Mouse (Mus musculus): ENCODE measurements around the gene Cox6b2. TPM values are rescaled to one million over a fixed set of nuclear protein-coding genes. Genes with fewer than 3 reads are reported as not detected.

Cox6b2 gene
- 1.9 TPM for total RNA-seq (2023)

DNA sequence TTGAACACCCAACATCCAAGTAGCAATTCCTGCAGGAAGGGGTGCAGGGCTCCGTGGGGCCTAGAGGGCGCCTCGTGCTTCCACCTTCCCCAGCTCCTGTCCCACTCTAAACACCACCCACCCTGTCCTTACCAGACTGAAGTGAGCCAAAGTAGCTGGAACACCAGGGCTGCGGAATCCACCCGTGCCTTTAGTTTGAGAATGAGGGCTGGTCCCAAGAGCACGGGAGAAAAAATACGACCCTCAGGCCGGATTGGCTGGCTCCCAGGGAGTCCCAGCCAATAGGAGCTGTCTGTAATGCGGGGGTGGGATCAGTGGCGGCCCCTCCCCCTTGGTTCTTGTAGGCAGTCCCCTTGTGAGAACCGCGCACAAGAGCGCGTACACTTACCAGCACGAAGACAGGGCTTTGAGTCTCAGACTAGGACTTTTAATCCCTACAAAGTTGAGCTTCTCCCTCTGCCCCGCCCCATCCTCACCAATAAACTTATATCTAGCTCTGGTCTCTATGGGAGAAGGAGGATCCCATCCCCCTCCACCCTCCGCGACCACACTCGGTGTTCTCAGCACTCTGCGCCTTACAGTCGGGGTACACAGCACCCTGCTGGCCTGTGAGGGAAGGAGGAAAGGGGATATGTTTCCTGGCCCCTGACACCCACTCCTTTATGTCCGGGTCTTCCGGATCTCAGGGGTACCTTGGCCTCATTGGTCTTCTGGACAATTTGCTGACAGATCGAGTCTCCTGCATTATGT is at the start of gene Cox6b2:
TSS of gene Cox6b2 (minus strand) at position 274 of the 750 bp plus-strand sequence.

DNA sequence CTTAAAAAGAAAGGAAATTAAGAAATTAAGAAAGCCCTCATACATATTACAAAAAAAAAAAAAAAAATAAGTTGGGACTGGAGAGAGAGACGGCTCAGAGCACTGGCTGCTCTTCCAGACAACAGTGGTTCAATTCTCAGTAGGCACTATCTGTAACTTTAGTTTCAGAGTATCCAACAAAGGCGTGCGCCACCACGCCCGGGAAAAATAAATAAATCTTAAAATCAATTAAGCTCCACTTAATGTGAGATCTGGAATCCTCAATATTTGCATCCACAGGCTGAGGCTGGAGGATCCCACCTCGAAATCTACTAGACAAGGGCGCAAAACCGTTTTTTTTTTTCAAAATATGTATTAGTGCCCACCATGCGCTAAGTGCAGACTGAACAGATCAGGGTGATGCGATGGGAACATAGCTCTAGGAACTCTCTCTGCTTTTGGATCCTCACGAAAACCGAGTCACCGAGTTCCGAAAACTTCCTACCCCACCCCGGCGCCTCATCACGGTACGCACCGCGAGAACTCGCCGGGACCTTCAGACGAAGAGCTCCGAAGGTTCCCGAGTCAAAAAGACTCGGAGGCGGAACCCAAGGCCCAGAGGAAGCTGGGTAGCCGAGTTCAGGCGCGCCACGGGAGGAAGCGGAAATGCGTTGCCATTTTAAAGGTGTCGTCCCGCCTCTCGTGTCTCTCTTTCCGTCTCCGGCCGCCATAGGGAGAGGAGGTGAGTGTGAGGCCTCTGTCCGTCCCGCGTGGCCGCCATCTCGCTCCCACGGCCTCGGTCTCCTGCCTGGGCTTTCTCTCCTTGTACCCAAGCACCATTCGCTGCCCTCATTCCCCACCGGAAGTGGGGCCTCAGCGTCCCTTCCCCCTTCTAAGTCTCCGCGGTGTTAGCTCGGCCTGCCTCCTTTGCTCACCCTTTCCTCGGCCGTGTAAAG is 39.7 kb upstream of the Cox6b2 start, which contains the start of gene Rpl28:
TSS of gene Rpl28 (plus strand) at position 597 of the 935 bp plus-strand sequence.

DNA sequence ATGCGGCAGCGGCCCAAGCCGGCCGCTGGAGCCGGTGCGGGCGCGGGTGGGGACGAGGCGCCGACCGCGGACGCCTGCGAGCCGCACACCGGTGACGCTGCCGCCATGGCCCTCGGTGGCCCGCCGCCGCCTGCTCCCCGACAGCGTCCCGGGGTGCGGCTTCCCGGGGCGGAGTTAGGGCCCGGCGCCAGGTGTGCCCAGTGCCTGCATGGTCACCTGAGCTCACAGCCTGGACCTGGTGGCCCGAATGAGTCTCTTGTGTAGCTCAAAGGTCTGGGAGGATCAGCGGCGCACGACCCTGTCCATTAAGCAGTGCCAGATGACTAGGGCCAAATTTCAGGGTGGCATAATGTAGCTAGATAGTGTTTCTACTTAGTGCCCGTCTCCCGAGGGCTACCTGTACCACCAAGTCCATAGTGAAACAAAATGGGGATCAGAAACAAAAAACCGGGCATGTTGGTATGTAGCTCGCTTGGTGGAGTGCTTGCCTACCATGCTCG is 36.6 kb upstream of the Cox6b2 start, which contains the start of gene Tmem238:
TSS of gene Tmem238 (minus strand) at position 221 of the 500 bp plus-strand sequence.

DNA sequence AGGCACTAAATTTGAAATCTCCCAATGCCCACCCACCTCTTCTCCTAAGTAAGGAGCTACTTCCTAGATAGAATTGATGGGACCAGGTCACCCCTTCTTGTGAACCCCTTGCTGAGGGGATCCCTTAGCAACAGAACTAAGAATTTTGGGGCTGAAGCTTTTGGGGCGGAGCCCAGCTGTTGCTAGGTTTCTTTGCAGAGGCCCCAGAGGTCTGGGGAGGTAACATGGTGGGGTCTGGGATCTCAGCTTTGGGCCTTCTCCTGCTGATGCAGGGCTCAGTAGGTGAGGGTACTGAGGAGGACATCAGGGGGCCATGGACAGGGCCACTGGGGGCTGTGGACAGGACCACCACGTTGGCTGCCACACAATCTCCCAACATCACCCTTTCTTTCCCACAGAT is 29.9 kb upstream of the Cox6b2 start, which contains the start of the genes Il11 and Tmem190:
TSS of gene Il11 (minus strand) at position 101 of the 400 bp plus-strand sequence.
TSS of gene Tmem190 (plus strand) at position 179 of the 400 bp plus-strand sequence.

DNA sequence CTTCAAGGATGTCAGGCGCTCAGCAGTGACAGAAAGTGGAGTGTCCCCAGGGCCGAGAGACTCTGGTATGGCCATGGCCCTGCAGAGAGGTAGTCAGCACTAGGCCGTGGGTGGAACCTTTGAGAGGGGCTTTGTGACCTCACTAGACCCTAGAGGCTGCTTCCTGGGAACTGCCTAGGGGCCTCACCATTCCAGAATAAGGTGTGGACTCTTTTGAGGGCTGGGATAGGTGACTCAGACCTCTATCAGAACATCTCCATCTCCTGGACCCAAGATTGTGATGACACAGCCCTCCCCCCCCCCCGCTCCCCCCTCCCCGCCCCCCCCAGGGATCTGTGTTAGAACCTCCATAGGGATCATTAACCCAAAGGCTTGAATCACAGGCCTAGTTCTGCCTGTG is 18.3 kb upstream of the Cox6b2 start, which contains the start of gene Fam71e2:
TSS of gene Fam71e2 (minus strand) at position 101 of the 400 bp plus-strand sequence.

DNA sequence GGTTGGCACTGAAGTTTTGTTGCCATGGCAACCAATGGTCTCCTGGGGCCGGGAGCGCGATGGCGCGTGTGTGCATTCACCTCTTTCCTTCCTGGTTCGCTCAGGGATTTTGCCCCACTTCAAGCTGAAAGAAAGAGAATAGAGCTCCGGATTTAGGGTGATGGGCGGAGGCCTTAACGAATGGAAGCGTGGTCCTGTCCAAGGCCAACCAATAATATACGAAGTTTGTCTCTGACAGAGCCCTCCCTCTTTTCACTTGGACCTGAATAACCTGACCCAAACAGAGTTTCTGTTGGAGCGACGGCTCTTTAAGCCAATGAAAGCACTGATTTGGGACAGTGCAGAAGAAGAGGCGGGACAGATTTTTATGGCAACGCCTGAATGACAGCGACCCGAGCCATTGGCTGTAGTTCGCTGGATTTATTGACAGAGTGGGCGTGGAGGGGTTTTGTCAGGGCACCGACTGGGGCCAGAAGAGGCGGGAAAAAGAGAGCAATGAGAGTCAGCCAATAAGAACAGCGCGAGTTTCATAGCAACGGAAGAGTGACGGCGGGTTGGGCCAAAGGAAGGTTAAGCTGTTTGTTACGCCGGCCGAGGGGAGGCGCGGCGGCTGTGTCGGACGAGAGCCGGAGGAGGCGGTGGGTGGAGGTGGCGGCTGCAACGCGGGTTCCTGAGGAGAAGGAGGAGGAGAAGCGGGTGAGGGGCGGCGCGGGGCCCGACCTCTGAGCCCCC is 13.2 kb downstream of the Cox6b2 start, which contains the start of gene Kmt5c:
TSS of gene Kmt5c (plus strand) at position 572 of the 732 bp plus-strand sequence.

DNA sequence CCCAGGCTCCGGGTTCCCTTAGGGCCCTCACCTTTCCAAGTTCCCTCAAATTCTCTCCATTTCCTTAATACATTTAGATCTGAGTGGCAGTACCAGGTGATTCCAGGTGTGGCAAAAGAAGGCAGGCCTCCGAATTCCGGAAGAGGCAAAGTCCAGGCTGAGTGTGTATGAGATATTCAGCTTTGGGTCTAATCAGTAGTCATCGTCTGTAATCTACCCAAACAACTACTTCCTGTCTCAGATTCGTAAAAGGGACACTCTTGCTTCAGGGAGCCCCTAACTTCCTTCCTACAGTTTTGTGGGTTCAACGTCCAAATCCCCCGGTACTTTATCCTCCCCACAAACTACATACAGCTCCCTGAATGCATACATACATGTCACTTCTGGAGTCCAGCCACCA is 27.7 kb downstream of the Cox6b2 start, which contains the start of gene Tmem150b:
TSS of gene Tmem150b (minus strand) at position 81 of the 400 bp plus-strand sequence.

Other genes starting within 250 kb of the Cox6b2 start
- 8.4 TPM for gene Tnnt1, start 236.7 kb downstream of the Cox6b2 start, total RNA-seq (2023)
- 1.0 TPM for gene Tnni3, start 228.9 kb downstream of the Cox6b2 start, total RNA-seq (2023)
- gene Dnaaf3, start 220.6 kb downstream of the Cox6b2 start, total RNA-seq (2023): 0.26 TPM
- gene Syt5, start 205.6 kb downstream of the Cox6b2 start, total RNA-seq (2023): not detected
- gene Ptprh, start 149.1 kb downstream of the Cox6b2 start, total RNA-seq (2023): not detected
- 51.6 TPM for gene Tmem86b, start 121.7 kb downstream of the Cox6b2 start, total RNA-seq (2023)
- gene Ppp6r1, start 94.1 kb downstream of the Cox6b2 start, total RNA-seq (2023): 282 TPM
- gene Hspbp1, start 68.0 kb downstream of the Cox6b2 start, total RNA-seq (2023): 71.8 TPM
- not detected for gene Brsk1, start 62.5 kb downstream of the Cox6b2 start, total RNA-seq (2023)
- gene Tmem150b, start 27.8 kb downstream of the Cox6b2 start, total RNA-seq (2023): 0.76 TPM
- 61.4 TPM for gene Kmt5c, start 13.0 kb downstream of the Cox6b2 start, total RNA-seq (2023)
- not detected for gene Fam71e2, start 18.2 kb upstream of the Cox6b2 start, total RNA-seq (2023)
- not detected for gene Il11, start 29.8 kb upstream of the Cox6b2 start, total RNA-seq (2023)
- not detected for gene Tmem190, start 29.8 kb upstream of the Cox6b2 start, total RNA-seq (2023)
- gene Tmem238, start 36.6 kb upstream of the Cox6b2 start, total RNA-seq (2023): 1.7 TPM
- 1,948 TPM for gene Rpl28, start 39.8 kb upstream of the Cox6b2 start, total RNA-seq (2023)
- gene Ube2s, start 59.5 kb upstream of the Cox6b2 start, total RNA-seq (2023): 177 TPM
- 0.44 TPM for gene Shisa7, start 91.6 kb upstream of the Cox6b2 start, total RNA-seq (2023)
- gene Isoc2b, start 117.2 kb upstream of the Cox6b2 start, total RNA-seq (2023): 5.8 TPM
- 9.6 TPM for gene Isoc2a, start 124.1 kb upstream of the Cox6b2 start, total RNA-seq (2023)
- gene Gm36210, start 153.4 kb upstream of the Cox6b2 start, total RNA-seq (2023): not detected
- 42.6 TPM for gene Zfp628, start 162.1 kb upstream of the Cox6b2 start, total RNA-seq (2023)
- 12.2 TPM for gene Nat14, start 168.9 kb upstream of the Cox6b2 start, total RNA-seq (2023)
- gene Ssc5d, start 172.7 kb upstream of the Cox6b2 start, total RNA-seq (2023): 0.38 TPM
- gene Sbk2, start 211.3 kb upstream of the Cox6b2 start, total RNA-seq (2023): 0.23 TPM
- gene Sbk3, start 218.1 kb upstream of the Cox6b2 start, total RNA-seq (2023): not detected
- gene Zfp579, start 243.1 kb upstream of the Cox6b2 start, total RNA-seq (2023): 28.5 TPM